Mouse (Mus musculus) left cerebral cortex, adult 2 months (tissue): ENCODE results near the gene Mertk. TPM values are rescaled to one million over a fixed set of nuclear protein-coding genes. Genes with fewer than 3 reads are reported as not detected.
"Not testable (repeated sequence)": the region's sequence is repeated elsewhere in the genome, so short reads cannot be mapped to it uniquely, and the experiment has no call there.

Experiments used
- DNase-seq, 2 experiments: peaks; one replicate each; pipeline ENCODE4 v3.0.0; 2021 to 2022; ENCODE audit warnings: low spot score in 2 of 2, mixed read lengths in 1 of 2; ENCODE audit errors: extremely low spot score in 1 of 2
- H3K27ac ChIP-seq: fragments of 200-600 bp; 2 replicates; pipeline ENCODE4 v1.8.1; 2022
- H3K4me3 ChIP-seq: fragments of 200-600 bp; 2 replicates; pipeline ENCODE4 v1.8.1; 2022
- CTCF ChIP-seq: fragments of 200-600 bp; IDR thresholded peaks from 2 replicates; pipeline ENCODE4 v1.8.1; 2022; ENCODE audit warnings: antibody characterized with exemption, mild to moderate bottlenecking, moderate library complexity
- intact Hi-C: fragments of 180-260 bp; cut with DNase I; formaldehyde crosslinking; loops from one replicate; pipeline ENCODE4 v1.15.1; 2025
- long read RNA-seq, 2 experiments: library from polyadenylated mRNA; stranded (forward); transcript quantifications; one replicate each; pipeline ENCODE4 v2.0.0; 2021; ENCODE audit warnings: borderline mapping rate in 2 of 2
- total RNA-seq, 2 experiments: library from RNA; stranded (reverse); gene quantifications; 2 replicates each; pipeline ENCODE4 v1.2.3; 2021

Mertk gene
- 10 to 100 TPM; 29.6 to 35.1 TPM for total RNA-seq
- long read RNA-seq, experiment 1, full-length matches to known transcripts, result 28 of 65 reads
- long read RNA-seq, experiment 1, partial matches to known transcripts, result 13 of 65 reads
- long read RNA-seq, experiment 1, other reads (novel, unspliced or antisense), result 24 of 65 reads
- long read RNA-seq, experiment 2, full-length matches to known transcripts, result 28 of 48 reads
- long read RNA-seq, experiment 2, partial matches to known transcripts, result 3 of 48 reads
- long read RNA-seq, experiment 2, other reads (novel, unspliced or antisense), result 17 of 48 reads

DNA sequence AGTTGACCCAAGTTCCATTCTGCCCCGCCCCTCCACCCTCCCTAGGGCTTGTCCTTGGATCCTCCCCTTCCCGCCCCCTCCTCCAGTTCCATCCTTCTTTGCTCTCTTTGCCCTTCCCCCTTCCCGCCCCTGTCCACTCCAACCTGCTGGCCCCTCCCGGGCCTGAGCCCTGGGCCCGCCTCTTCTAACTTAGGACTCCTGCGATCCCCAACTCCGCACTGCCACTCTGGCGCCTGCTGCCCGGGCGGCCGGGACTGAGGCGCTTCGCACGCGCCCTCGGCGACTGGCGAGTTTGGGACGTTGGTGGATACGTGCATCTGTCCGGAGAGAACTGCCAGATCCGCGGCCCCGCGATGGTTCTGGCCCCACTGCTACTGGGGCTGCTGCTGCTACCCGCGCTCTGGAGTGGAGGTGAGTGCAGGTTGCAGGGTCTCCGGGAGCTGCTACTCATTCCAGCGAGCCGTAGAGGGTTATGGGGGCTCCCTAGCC lies at the start of gene Mertk:
Mertk (plus strand) TSS at position 264 of the 489 bp plus-strand sequence.
- DNase-seq, result peak; percentile 63 to 71
- peak within 1 kb of the TSS; percentile 64 for H3K4me3 ChIP-seq
- no peak for TF ChIP-seq CTCF
- intact Hi-C loops, result loop anchor here (1.0 kb wide), 1 partner anchor 119 kb away; no protein-coding TSS in a partner anchor
- H3K27ac ChIP-seq, result peak within 1 kb of the TSS; percentile 82

DNA sequence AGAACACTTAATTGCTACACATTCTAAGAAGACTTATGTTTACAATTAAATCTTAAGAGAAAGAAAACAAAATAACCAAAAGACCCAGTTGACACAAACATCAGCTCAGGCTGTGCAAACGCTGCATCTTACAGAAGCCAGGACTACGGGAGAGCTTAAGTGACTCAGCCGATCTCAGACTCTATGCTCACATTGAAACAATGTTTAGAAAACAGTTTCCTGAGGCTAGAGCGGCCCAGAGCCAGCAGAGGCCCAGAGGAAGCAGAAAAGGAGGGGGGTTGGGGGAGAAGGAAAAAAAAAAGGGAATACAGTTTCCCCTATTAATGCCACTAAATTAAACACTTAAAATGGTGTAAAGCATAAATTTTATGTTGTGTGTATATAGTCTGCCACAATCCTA lies 18.1 kb upstream of the Mertk start:
- Histone ChIP-seq H3K4me3 (no peak overlapping the region), H3K27ac (no peak overlapping the region)
- intact Hi-C loops, result loop anchor here (10.0 kb wide), 1 partner anchor 264 kb away; the partner anchor contains the start of gene Zc3h8
- no peak for DNase-seq
- no peak for TF ChIP-seq CTCF

DNA sequence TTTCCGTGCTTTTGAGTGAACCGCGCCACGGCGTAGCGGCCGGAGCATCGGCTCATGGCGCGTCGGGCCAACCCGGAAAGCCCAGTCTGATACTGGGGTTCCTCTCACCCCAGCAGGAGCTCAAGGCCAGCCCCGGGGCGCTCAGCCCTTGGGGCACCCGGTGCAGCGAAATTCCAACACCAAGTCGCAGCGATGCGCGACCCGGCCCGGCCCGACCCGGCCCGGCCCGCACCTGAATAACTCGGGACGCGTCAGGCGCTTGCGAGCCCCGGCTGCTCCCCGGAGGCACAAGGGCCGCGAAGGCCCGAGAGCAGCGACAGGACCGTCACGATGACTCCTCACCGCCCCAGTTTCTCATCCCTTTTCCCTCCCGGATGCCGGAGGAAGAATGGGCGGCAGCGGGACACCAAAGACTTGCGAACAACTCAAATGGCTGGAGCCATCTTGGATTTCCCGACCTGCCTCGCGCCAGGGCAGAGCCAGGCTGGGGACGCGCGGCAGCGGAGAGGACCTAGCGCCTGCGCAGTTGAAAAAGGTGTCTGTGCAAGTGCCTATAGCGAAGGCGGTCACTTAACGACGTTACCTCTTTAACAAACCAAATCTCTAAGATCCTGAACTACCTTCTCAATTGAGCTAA lies 11.7 kb upstream of the Mertk start, which contains the start of gene Anapc1:
Anapc1 (minus strand) TSS at position 471 of the 637 bp plus-strand sequence.
- peak within 1 kb of the TSS; percentile 80 for H3K4me3 ChIP-seq
- intact Hi-C loops, result loop anchor here (2.0 to 10.0 kb wide), 2 partner anchors 130 to 258 kb away; partner anchors contain the start of gene Zc3h8
- H3K27ac ChIP-seq, result peak within 1 kb of the TSS; percentile 89
- peak; percentile 87 to 88 for DNase-seq
- no peak for TF ChIP-seq CTCF

DNA sequence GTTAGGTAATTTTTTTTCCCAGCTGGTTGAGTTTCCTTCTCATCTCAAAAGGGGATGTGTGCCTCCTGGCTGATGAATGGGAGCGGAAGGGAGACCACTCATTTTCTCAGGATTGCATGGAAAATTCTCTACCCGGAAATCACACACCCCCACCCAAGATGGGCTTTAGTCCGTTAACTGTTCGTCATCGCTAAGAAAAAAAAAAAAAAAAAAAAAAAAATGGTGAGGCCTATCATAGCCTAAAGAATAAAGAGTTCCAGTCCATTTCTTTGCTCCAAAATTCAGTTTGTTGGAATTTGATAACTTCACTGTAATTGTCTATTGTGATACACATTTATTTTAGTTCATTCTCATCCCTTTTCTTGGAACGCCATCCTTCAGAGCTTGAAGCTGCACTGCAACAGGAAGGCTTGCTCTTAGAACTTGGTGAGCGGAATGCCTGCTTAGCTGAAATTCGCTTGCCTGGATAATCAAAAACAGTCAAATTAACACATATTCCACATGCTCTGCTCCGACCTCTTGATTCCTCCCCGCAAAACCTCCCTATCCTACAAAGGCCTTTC lies 11.1 kb upstream of the Mertk start:
- peak overlapping the region; percentile 89 for H3K27ac ChIP-seq
- no peak for TF ChIP-seq CTCF
- H3K4me3 ChIP-seq, result peak overlapping the region; percentile 80
- intact Hi-C loops, result loop anchor here (2.0 to 10.0 kb wide), 2 partner anchors 129 to 257 kb away; partner anchors contain the start of gene Zc3h8
- DNase-seq, result no peak

DNA sequence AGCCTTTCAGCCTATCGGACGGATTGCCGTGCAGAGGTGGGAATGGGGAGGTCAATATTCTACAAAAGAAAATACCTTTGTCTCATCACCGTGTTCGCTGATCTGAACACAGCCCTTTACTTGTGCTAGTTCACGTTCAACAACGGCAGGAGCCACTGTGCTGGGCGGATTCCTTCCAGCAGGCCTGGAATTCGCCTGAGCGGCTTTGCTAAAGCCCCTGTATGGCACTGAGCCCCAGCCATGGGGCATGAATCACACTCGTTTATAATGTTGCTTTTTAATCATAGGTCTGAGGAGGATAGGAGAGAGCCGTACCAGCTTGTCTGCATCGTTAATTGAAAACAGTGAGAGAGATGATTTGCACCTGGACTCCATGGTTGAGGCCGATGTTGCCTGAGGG lies 6.4 kb upstream of the Mertk start:
- H3K27ac ChIP-seq, result no peak overlapping the region
- no peak for TF ChIP-seq CTCF
- no peak overlapping the region for H3K4me3 ChIP-seq
- intact Hi-C loops, result no loop called here
- no peak for DNase-seq

DNA sequence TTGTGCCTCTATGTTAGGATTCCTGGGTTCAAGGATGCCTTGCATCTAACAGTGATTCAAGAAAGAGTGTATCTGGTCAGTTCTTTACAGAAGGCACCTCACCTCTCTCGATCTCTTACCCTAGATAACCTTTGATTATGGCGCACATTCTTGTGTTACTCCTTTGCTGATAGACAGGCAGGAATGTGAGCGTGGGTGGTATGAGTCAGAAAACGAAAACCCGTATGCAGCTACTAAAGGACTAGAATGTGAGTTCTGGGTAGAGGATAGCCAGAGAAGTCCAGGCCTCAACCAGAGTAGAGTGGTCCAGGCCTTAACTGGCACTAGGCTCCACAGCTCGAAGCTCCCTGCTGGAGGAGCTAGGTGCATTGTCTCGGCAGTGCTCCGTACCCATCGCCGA lies 6.0 kb upstream of the Mertk start:
- H3K4me3 ChIP-seq, result no peak overlapping the region
- no peak for TF ChIP-seq CTCF
- no peak overlapping the region for H3K27ac ChIP-seq
- no peak for DNase-seq
- intact Hi-C loops, result no loop called here

DNA sequence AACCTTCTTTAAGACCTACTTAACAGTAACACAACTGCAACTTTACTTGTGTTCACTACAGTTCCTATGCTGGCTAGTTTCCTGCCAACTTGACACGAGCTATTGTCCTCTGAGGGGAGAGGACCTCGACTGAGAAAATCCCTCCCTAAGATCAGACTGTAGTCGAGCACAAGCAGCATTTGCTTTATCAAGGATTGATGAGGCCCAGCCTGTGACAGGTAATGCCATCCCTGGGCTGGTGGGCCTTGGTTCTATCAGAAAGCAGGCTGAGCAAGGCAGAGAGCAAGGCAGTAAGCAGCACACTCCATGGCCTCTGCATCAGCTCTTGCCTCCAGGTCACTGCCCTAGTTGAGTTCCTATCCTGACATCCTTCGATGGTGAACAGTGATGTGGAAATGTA lies 5.5 kb upstream of the Mertk start:
- Histone ChIP-seq H3K27ac (no peak overlapping the region), H3K4me3 (no peak overlapping the region)
- intact Hi-C loops, result no loop called here
- TF ChIP-seq CTCF, result no peak
- DNase-seq, result no peak

DNA sequence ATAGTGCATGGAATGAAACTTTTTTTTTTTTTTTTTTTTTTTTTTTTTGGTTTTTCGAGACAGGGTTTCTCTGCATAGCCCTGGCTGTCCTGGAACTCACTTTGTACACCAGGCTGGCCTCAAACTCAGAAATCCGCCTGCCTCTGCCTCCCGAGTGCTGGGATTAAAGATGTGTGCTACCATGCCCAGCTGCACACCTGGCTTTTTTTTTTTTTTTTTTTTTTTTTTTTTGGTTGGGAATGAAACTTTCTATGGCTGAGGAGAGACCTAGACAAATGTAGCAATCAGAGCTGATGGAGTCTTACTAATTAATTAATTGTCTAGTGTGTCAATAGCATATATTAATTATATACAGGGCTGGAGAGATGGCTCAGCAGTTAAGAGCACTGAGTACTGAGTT lies 4.9 kb upstream of the Mertk start:
- H3K27ac ChIP-seq, DNase-seq, H3K4me3 ChIP-seq, intact Hi-C loops: not testable (repeated sequence)

DNA sequence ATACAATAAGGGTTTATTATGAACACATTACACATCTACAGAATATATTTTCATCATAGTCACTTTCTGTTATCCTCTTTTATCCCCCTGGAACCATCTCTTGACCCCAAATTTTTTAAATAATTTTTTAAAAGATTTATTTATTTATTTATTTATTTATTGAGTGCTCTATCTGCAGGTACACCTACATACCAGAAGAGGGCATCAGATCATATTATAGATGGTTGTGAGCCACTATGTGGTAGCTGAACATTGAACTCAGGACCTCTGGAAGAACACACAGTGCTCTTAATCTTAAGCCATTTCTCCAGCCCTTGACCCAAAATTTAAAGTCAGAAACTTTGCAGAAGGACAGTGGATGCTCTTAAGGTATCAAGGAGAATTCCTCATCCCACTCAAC lies 4.2 kb upstream of the Mertk start:
- Histone ChIP-seq H3K27ac (no peak overlapping the region), H3K4me3 (no peak overlapping the region)
- peak; percentile 35 for TF ChIP-seq CTCF
- intact Hi-C loops, result no loop called here
- DNase-seq, result no peak

DNA sequence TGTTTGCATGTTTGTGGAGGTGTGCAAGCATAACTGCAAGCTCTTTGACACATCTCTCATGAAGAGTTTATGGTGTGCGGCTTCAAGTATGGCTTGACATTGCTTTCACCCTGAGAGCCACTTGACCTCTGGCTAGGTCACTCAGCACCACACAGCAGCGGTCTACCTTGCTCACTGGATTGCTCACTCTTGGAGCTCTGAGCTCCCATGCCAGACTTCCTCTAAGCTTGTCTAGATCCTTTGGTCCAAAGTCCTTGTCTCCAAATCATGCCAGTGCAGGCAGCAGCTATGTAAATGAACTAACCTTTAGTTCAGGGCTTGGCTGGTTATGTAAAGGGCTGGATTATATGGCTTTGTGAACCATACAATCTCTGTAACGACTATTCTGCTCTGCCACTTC lies 2.3 kb upstream of the Mertk start:
- no peak for DNase-seq
- H3K4me3 ChIP-seq, result no peak overlapping the region
- no peak for TF ChIP-seq CTCF
- no peak overlapping the region for H3K27ac ChIP-seq
- intact Hi-C loops, result no loop called here

DNA sequence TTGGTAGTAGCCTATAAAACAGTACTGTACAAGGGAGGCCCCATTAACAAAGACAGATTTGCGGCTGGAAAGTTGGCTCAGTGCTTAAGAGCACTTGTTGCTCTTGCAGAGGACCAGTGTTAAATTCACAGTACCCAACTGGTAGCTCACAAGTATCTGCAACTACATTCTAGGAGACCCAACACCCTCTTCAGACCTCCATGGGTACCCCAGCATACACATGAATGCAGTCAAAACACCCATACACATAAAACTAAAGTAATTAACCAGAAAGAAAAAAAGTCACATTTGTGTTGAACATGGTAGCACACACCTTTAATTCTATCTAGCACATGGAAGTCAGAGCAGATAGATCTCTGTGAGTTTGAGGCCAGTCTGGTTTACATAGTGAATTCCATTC lies 1.7 kb upstream of the Mertk start:
- no peak for DNase-seq
- Histone ChIP-seq H3K4me3 (no peak overlapping the region), H3K27ac (no peak overlapping the region)
- TF ChIP-seq CTCF, result no peak
- intact Hi-C loops, result no loop called here

DNA sequence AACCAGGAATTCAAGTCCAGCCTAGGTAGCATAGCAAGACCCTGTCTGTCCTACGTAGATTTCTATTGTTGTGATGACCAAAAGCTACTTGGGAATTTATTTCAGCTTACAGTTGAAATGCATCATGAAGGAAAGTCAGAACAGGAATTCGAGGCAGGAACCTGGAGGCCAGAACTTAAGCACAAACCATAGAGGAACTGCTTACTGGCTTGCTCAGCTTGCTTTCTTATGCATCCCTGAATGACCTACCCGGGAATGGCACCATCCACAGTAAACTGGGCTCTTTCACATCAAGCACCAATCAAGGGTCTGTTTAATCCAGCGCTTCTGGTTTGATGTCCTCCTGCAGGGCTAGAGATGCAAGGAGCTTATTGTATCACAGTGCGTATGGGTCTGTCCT lies 1.2 kb upstream of the Mertk start:
- Histone ChIP-seq H3K4me3 (no peak overlapping the region), H3K27ac (no peak overlapping the region)
- TF ChIP-seq CTCF, result no peak
- no peak for DNase-seq
- intact Hi-C loops, result no loop called here
